Mouse (Mus musculus) induced T-regulatory cell, adult 2 months (primary cell): Measurements from ENCODE around the gene Fancc.

Experiments used
- DNase-seq: peaks from one replicate; pipeline ENCODE4 v3.0.0-alpha.2; 2012; ENCODE audit warnings: low read depth

The Fancc gene

GRCm38 (mm10) chr13:63496646-63497582 lies at the start of gene Fancc:
Gene Fancc, minus strand, starts transcription at chr13:63497278.
- peak; percentile 48 for DNase-seq

- no peak for DNase-seq
Observed at GRCm38 (mm10) chr13:63545291-63545690, 48.2 kb upstream of the Fancc start.

- DNase-seq = no peak
Observed at GRCm38 (mm10) chr13:63544967-63545253, 47.8 kb upstream of the Fancc start.

GRCm38 (mm10) chr13:63544119-63544966 lies 47.3 kb upstream of the Fancc start:
- DNase-seq = no peak

GRCm38 (mm10) chr13:63543459-63543858 lies 46.4 kb upstream of the Fancc start:
- no peak for DNase-seq

GRCm38 (mm10) chr13:63542796-63543384 lies 45.8 kb upstream of the Fancc start:
- DNase-seq = no peak

- no peak for DNase-seq
Observed at GRCm38 (mm10) chr13:63541510-63541909, 44.4 kb upstream of the Fancc start.

- DNase-seq = no peak
Observed at GRCm38 (mm10) chr13:63540584-63540983, 43.5 kb upstream of the Fancc start.

- no peak for DNase-seq
Observed at GRCm38 (mm10) chr13:63534981-63535380, 37.9 kb upstream of the Fancc start.

DNA sequence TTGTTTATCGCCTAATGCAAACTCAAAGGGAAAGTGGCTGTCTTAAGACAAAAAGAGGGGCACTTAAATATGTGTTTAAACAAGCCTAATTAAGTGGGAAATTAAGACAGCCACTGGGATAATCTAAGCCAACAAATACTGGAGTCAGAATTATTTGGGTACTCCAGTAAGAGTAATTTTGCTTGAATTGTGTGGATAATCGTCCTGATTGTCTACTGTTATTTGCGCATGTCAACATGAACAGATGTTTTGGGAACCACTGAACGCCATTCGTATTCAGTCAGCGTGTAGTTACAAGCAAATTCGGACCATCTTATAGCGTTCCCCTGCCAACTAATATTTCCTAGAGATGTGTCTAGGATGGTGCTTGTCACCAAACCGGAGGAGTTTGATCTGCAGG lies 33.8 kb upstream of the Fancc start:
- no peak for DNase-seq

GRCm38 (mm10) chr13:63530371-63530764 lies 33.3 kb upstream of the Fancc start:
- DNase-seq = no peak

DNA sequence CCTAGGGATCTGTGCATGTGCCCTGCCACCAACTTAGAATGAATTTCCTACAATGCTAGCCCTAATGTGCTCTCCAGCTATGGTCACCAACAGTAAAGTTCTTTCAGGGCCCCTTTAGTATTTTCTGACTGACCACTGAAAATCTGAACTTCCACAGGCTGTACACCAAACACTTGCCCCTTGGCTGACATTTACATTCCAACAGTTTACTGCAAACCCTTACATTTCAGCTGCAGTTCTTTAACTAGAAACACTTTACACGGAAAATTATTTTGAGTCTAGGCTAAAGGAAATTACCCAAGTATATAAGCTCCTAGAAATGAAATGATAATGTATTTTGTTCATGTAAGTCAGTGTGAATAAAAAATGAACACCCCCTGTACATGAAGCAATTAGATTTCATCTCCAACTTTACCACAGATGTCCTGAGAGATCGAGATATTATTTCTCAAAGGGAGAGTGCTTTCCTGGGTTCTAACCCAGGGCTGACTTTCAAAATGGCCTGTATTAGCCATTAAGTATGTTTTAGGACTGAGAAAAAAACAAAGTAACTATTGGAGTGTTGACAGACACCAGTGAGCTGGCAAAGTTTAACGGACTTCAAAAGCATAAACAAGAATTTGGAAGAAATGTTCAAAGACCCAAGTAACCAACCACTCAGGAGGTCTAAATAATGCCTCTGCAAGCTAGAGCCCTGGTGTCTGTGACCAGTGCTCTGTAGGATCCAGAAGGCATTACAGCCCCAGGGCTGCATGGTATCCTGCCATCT lies 32.7 kb upstream of the Fancc start:
- DNase-seq = peak; percentile 27

DNA sequence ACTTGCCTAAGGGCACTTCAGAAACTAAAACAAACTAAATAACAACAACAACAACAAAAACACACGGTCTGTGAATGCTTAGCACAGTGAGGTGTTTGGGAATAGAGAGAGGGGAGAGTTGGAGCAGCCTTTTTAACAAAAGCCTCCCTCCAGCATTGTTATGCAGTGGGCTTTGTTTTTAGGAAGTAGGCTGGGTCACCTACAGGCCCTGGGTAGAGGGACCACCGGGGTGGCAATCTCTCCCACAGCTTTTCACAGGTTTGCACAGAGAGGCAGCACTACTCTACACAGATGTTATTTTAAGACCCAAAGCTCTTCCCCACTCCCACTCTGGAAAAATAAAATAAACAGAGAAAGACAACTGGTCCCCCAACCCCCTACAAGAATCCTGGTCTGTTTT lies 31.8 kb upstream of the Fancc start:
- no peak for DNase-seq

DNA sequence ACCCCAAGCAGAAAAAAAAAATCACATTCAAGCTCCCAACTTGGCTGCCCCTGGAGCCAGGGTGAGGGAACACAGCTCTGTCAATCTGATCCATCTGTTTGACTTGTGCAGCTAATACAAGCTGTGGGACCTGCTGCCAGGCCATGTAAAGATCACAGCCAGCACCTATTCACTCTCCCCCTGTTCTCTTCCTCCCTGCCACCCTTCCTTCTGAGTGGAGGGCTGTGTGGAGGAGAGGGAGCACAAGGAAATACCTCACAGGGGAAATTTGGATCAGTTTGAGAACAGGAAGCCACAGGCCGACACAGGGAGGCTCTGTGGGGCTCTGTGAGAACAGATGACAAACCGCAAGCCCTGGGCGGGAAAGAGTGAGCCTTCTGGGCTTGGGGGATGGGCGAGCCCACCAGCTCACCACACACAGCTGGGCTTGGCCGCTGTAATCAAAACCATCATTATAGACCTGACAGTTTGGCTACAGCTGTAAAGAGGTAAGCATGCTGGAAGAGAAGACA lies 31.1 kb upstream of the Fancc start:
- DNase-seq = peak; percentile 82

GRCm38 (mm10) chr13:63525571-63526197 lies 28.6 kb upstream of the Fancc start:
- no peak for DNase-seq

DNA sequence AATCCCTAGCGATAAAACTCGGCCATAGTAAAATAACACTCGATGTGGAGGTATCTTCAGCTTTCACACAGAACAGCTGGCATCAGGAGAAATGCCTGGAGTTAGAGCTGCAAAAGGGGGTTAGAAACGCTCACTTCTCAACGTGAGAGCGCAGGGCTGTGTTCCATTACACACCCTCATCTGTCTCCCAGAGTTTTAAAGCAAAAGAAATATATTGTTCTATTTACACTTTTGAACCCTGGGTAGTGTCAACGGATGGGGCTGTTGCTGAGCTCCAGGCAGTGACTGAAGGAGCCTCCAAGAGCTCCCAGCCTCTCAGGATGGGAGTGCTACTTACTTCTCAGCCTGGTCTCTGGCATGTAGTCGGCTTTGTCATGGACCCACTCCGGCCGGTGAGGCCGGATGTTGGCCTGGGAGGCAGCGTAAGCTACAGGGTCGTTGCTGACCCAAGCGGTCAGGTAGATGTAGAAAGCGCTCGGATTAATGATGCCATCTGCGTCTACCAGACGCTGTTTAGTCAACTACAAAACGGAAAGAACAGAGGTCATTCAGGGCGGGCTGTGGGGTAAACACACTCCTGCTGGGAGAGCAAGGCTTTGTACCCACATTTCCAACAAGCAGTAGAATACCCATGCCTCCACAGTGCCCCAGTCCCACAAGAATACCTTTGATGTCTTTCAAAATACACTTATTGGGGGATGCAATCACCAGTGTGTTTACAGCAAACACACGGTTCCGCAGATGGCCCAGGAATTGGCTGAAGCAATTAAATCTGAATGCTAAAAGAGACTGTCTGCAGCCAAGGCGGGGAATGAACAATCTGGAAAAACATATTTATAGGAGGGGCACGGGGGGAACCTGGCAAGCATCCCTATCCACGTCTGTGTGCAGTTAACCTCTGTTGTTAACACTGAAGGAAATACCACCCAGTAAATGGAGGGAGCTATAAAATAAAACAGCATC lies 27.8 kb upstream of the Fancc start:
- no peak for DNase-seq

GRCm38 (mm10) chr13:63524061-63524460 lies 27.0 kb upstream of the Fancc start:
- no peak for DNase-seq

GRCm38 (mm10) chr13:63522832-63523231 lies 25.8 kb upstream of the Fancc start:
- no peak for DNase-seq

DNA sequence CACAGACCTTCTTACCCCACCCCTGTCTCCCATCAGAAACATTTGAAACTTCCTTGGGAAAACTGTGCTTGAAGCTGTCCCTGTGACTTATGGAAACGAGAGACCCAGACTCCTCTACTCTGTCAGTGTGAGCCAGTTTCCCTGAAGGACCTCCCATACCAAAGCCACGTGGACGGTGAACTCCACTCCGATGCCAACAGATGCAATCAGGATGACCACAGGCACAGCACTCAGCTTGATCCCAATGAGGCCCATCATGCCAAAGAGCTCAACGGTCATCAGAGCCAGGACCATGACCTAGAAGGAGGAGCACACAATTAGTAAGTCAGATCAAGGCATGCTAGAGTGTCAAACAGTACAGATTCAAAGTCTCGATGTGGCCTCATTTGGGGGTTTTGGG lies 23.0 kb upstream of the Fancc start:
- DNase-seq = no peak

- DNase-seq = no peak
Observed at GRCm38 (mm10) chr13:63516535-63516934, 19.5 kb upstream of the Fancc start.
